Mouse (Mus musculus) embryonic stem cell, embryonic (primary cell): ENCODE measurements around the gene Palm2.

Source experiments
- CTCF ChIA-PET, 4 experiments: fragments of 300-600 bp in 2 of 4; fragments of 350-600 bp in 2 of 4; sonication (Branson Sonifier 250); formaldehyde crosslinking; loops; one replicate each; lab custom pipeline; 2022; ENCODE audit warnings: inconsistent platforms in 2 of 4; lab: Charles Lee
- POLR2A ChIA-PET, 4 experiments: fragments of 300-600 bp in 2 of 4; fragments of 350-600 bp in 2 of 4; sonication (Branson Sonifier 250); formaldehyde crosslinking; loops; one replicate each; lab custom pipeline; 2022; ENCODE audit warnings: antibody characterized with exemption in 4 of 4, inconsistent platforms in 1 of 4; lab: Charles Lee

The Palm2 gene

GRCm38 (mm10) chr4:57625306-57625705 lies 191.3 kb downstream of the Palm2 start:
- CTCF ChIA-PET, result interaction anchor here in 1 of 4 experiments (0.6 kb wide), 1 partner anchor 281 kb away, joined by 4 read pairs; no protein-coding TSS in a partner anchor
- POLR2A ChIA-PET, result no interaction called here

GRCm38 (mm10) chr4:57625756-57626155 lies 191.7 kb downstream of the Palm2 start:
- ChIA-PET CTCF (interaction anchor here in 1 of 4 experiments (0.6 kb wide), 1 partner anchor 281 kb away, joined by 4 read pairs; no protein-coding TSS in a partner anchor), POLR2A (no interaction called here)

- POLR2A ChIA-PET, result interaction anchor here in 1 of 4 experiments (0.5 to 0.6 kb wide), 2 partner anchors 66 to 116 kb away, joined by 3 to 6 read pairs; no protein-coding TSS in a partner anchor
- CTCF ChIA-PET, result interaction anchor here in 2 of 4 experiments (0.6 kb wide), 2 partner anchors 92 to 144 kb away, joined by 3 to 5 read pairs; no protein-coding TSS in a partner anchor
Measured at GRCm38 (mm10) chr4:57626921-57627320, 192.9 kb downstream of the Palm2 start.

GRCm38 (mm10) chr4:57632386-57632785 lies 198.3 kb downstream of the Palm2 start:
- ChIA-PET POLR2A (no interaction called here), CTCF (interaction anchor here in 1 of 4 experiments (1.2 kb wide), 1 partner anchor 9 kb away, joined by 3 read pairs; no protein-coding TSS in a partner anchor)

- POLR2A ChIA-PET, result no interaction called here
- CTCF ChIA-PET, result interaction anchor here in 1 of 4 experiments (1.2 kb wide), 1 partner anchor 8 kb away, joined by 3 read pairs; no protein-coding TSS in a partner anchor
Measured at GRCm38 (mm10) chr4:57633052-57633451, 199.0 kb downstream of the Palm2 start.

GRCm38 (mm10) chr4:57634956-57635355 lies 200.9 kb downstream of the Palm2 start:
- ChIA-PET POLR2A (no interaction called here), CTCF (no interaction called here)

- POLR2A ChIA-PET, result interaction anchor here in 1 of 4 experiments (0.6 to 2.0 kb wide), 3 partner anchors 45 to 319 kb away, joined by 3 to 5 read pairs (median 5); partner anchors contain the start of gene Txn1
- CTCF ChIA-PET, result no interaction called here
Measured at GRCm38 (mm10) chr4:57636782-57637482, 202.9 kb downstream of the Palm2 start.

GRCm38 (mm10) chr4:57637636-57638386 lies 203.8 kb downstream of the Palm2 start:
- CTCF ChIA-PET, result interaction anchor here in 3 of 4 experiments (0.7 to 0.9 kb wide), 3 partner anchors 251 to 692 kb away, joined by 3 to 6 read pairs (median 5); no protein-coding TSS in a partner anchor

GRCm38 (mm10) chr4:57638941-57639340 lies 204.9 kb downstream of the Palm2 start:
- ChIA-PET POLR2A (interaction anchor here in 1 of 4 experiments (2.0 kb wide), 1 partner anchor 317 kb away, joined by 5 read pairs; the partner anchor contains the start of gene Txn1), CTCF (no interaction called here)

More at GRCm38 (mm10) chr4:57637636-57638386, 203.8 kb downstream of the Palm2 start:
- POLR2A ChIA-PET, result interaction anchor here in 2 of 4 experiments (0.6 to 2.0 kb wide), 4 partner anchors 45 to 319 kb away, joined by 3 to 5 read pairs (median 4); partner anchors contain the start of gene Txn1 (in 1 of the 2)

GRCm38 (mm10) chr4:57640222-57640621 lies 206.2 kb downstream of the Palm2 start:
- POLR2A ChIA-PET, result interaction anchor here in 3 of 4 experiments (0.6 to 1.2 kb wide), 3 partner anchors 13 to 130 kb away, joined by 3 to 7 read pairs (median 4); no protein-coding TSS in a partner anchor
- CTCF ChIA-PET, result interaction anchor here in 1 of 4 experiments (0.6 kb wide), 1 partner anchor 372 kb away, joined by 9 read pairs; no protein-coding TSS in a partner anchor

- POLR2A ChIA-PET, result interaction anchor here in 1 of 4 experiments (1.2 kb wide), 1 partner anchor 117 kb away, joined by 4 read pairs; no protein-coding TSS in a partner anchor
Measured at GRCm38 (mm10) chr4:57640971-57641370, 206.9 kb downstream of the Palm2 start.

GRCm38 (mm10) chr4:57650994-57651393 lies 216.9 kb downstream of the Palm2 start:
- ChIA-PET CTCF (no interaction called here), POLR2A (interaction anchor here in 1 of 4 experiments (1.2 kb wide), 1 partner anchor 29 kb away, joined by 3 read pairs; no protein-coding TSS in a partner anchor)

More at GRCm38 (mm10) chr4:57640971-57641370, 206.9 kb downstream of the Palm2 start:
- CTCF ChIA-PET, result interaction anchor here in 1 of 4 experiments (1.0 kb wide), 1 partner anchor 9 kb away, joined by 3 read pairs; no protein-coding TSS in a partner anchor

- POLR2A ChIA-PET, result interaction anchor here in 1 of 4 experiments (0.9 to 1.2 kb wide), 2 partner anchors 28 to 216 kb away, joined by 3 read pairs; no protein-coding TSS in a partner anchor
- CTCF ChIA-PET, result interaction anchor here in 1 of 4 experiments (0.7 kb wide), 1 partner anchor 154 kb away, joined by 7 read pairs; no protein-coding TSS in a partner anchor
Measured at GRCm38 (mm10) chr4:57651547-57651946, 217.5 kb downstream of the Palm2 start.

GRCm38 (mm10) chr4:57652185-57652904 lies 218.3 kb downstream of the Palm2 start:
- ChIA-PET POLR2A (interaction anchor here in 1 of 4 experiments (0.9 kb wide), 1 partner anchor 215 kb away, joined by 3 read pairs; no protein-coding TSS in a partner anchor), CTCF (interaction anchor here in 3 of 4 experiments (0.6 to 0.7 kb wide), 4 partner anchors 65 to 595 kb away, joined by 3 to 9 read pairs (median 5); no protein-coding TSS in a partner anchor)

- ChIA-PET CTCF (interaction anchor here in 2 of 4 experiments (0.5 to 0.6 kb wide), 2 partner anchors 328 to 387 kb away, joined by 3 to 6 read pairs; no protein-coding TSS in a partner anchor), POLR2A (interaction anchor here in 1 of 4 experiments (0.6 kb wide), 1 partner anchor 125 kb away, joined by 3 read pairs; no protein-coding TSS in a partner anchor)
Measured at GRCm38 (mm10) chr4:57655966-57656365, 221.9 kb downstream of the Palm2 start.

- ChIA-PET POLR2A (interaction anchor here in 1 of 4 experiments (0.6 kb wide), 1 partner anchor 125 kb away, joined by 3 read pairs; no protein-coding TSS in a partner anchor), CTCF (interaction anchor here in 3 of 4 experiments (0.5 to 1.1 kb wide), 3 partner anchors 13 to 386 kb away, joined by 3 to 6 read pairs (median 3); no protein-coding TSS in a partner anchor)
Measured at GRCm38 (mm10) chr4:57656388-57656787, 222.3 kb downstream of the Palm2 start.

- POLR2A ChIA-PET, result no interaction called here
- CTCF ChIA-PET, result interaction anchor here in 2 of 4 experiments (1.1 to 1.2 kb wide), 2 partner anchors 13 to 18 kb away, joined by 3 read pairs; no protein-coding TSS in a partner anchor
Measured at GRCm38 (mm10) chr4:57656861-57657260, 222.8 kb downstream of the Palm2 start.
